ENCODE assay signal across 8 mouse cellular contexts in genomic region chr17:14960951-14961556, GRCm38 (mm10). TPM values are rescaled to one million over a fixed set of nuclear protein-coding genes. Genes with fewer than 3 reads are reported as not detected.
DNase-seq lines count a peak whose midpoint lies in the region; ATAC-seq lines count a peak whose summit lies in the region.
"Not testable (repeated sequence)": the region's sequence is repeated elsewhere in the genome, so short reads cannot be mapped to it uniquely, and the experiment has no call there.

Gene Phf10, minus strand, starts transcription at chr17:14961273.

- peak; percentile 84 for ATAC-seq in embryonic facial prominence, embryonic 14.5 days (ENCODE audit: low read depth)
- peak; percentile 63 for ATAC-seq in limb, embryonic 12.5 days (ENCODE audit: insufficient number of reproducible peaks, insufficient read depth, low FRiP score, low TSS enrichment, low read depth)

- H3K9me3 ChIP-seq in embryonic facial prominence, embryonic 14.5 days (ENCODE audit: control insufficient read depth, low read length); limb, embryonic 12.5 days; midbrain, embryonic 10.5 days (replicated peaks): not testable (repeated sequence)

- 0 out of 2 replicates have a peak within 1 kb of the TSS, but pooled peaks have one; percentile 52 for H3K27ac ChIP-seq in embryonic facial prominence, embryonic 14.5 days (replicated peaks; ENCODE audit: low read depth, low read length)
- peak within 1 kb of the TSS; percentile 78; the same call in 1 of the 2 replicates for H3K27ac ChIP-seq in limb, embryonic 12.5 days
- H3K27ac ChIP-seq in midbrain, embryonic 10.5 days (replicated peaks), result peak within 1 kb of the TSS; percentile 87

- H3K4me2 ChIP-seq in embryonic facial prominence, embryonic 14.5 days (ENCODE audit: low read depth, low read length), result peak within 1 kb of the TSS; percentile 92
- H3K4me2 ChIP-seq in limb, embryonic 12.5 days, result peak within 1 kb of the TSS; percentile 67

- no CpG with 5 or more reads among the region's 100 CpGs for WGBS in embryonic facial prominence, embryonic 14.5 days
- WGBS in limb, embryonic 12.5 days, result under 1% methylated on average over 41 of the region's 100 CpGs
- WGBS in midbrain, embryonic 10.5 days, result 16% methylated on average over 58 of the region's 100 CpGs

- H3K4me3 ChIP-seq in embryonic facial prominence, embryonic 14.5 days (ENCODE audit: low read depth, low read length), result peak within 1 kb of the TSS; percentile 64
- H3K4me3 ChIP-seq in limb, embryonic 12.5 days (replicated peaks), result peak within 1 kb of the TSS; percentile 76
- peak within 1 kb of the TSS; percentile 77 for H3K4me3 ChIP-seq in midbrain, embryonic 10.5 days

- peak within 1 kb of the TSS; percentile 80 for H3K9ac ChIP-seq in embryonic facial prominence, embryonic 14.5 days (ENCODE audit: low read depth, low read length)
- peak within 1 kb of the TSS; percentile 82 for H3K9ac ChIP-seq in limb, embryonic 12.5 days (replicated peaks)

- H3K4me1 ChIP-seq in embryonic facial prominence, embryonic 14.5 days (ENCODE audit: control insufficient read depth, insufficient read depth, low read length); limb, embryonic 12.5 days (replicated peaks): not testable (repeated sequence)
- H3K4me1 ChIP-seq in midbrain, embryonic 10.5 days, result peaks cover 12% of the 10 kb centered on the region

- DNase-seq in 3134 (ENCODE audit: extremely low read depth, insufficient read length, low spot score), result peak; percentile 63
- DNase-seq in adrenal gland, postnatal 36 days, result peak; percentile 43 to 63
- DNase-seq in embryonic facial prominence, embryonic 14.5 days (ENCODE audit: low spot score), result peak; percentile 4
- DNase-seq in heart, adult 9 months (ENCODE audit: low spot score in 2 of 2), result peak; percentile 9 to 35
- peak; percentile 59 for DNase-seq in kidney, adult 18-20 months
- peak; percentile 54 for DNase-seq in midbrain, embryonic 10.5 days (ENCODE audit: low spot score)
- peak; percentile 28 to 45 for DNase-seq in spleen, postnatal 14 days (ENCODE audit: low spot score in 2 of 2)

- peaks cover 15% of the 10 kb centered on the region for H3K36me3 ChIP-seq in embryonic facial prominence, embryonic 14.5 days (ENCODE audit: control insufficient read depth, insufficient read depth, low read length)
- H3K36me3 ChIP-seq in limb, embryonic 12.5 days, result not testable (repeated sequence)
- peaks cover 14% of the 10 kb centered on the region; the same call in 1 of the 2 replicates for H3K36me3 ChIP-seq in midbrain, embryonic 10.5 days

- not testable (repeated sequence) for H3K27me3 ChIP-seq in embryonic facial prominence, embryonic 14.5 days (replicated peaks; ENCODE audit: control insufficient read depth, insufficient read depth, low read length); limb, embryonic 12.5 days; midbrain, embryonic 10.5 days (ENCODE audit: low read depth, poor library complexity, severe bottlenecking)

RNA-seq across cellular contexts. Expression of gene Phf10, which starts in this region (rescaled TPM):
- total RNA-seq in adrenal gland, postnatal 36 days (2021), result 10 to 100 TPM; 52.5 to 74.4 TPM
- 50.5 and 52.0 TPM in 2 replicates for polyA plus RNA-seq in embryonic facial prominence, embryonic 14.5 days (2014; fragmentation: Nextera tagmentation; extraction: Ambion mirVana)
- 29.4 and 34.7 TPM in 2 replicates for polyA plus RNA-seq in limb, embryonic 12.5 days (2016; fragmentation: Nextera tagmentation; extraction: Ambion mirVana)
- polyA plus RNA-seq in midbrain, embryonic 10.5 days (2016; fragmentation: Nextera tagmentation; extraction: Ambion mirVana), result 22.7 and 27.7 TPM in 2 replicates

Comparison
In these comparisons a context has a peak if more than half of its experiments do, and no peak if none do; other contexts are left out.
1. Peak in every context shown above with its lines: DNase-seq, ATAC-seq, H3K4me3 ChIP-seq and H3K27ac ChIP-seq.
2. DNase-seq: peak in every context shown above with its lines; median percentile 63 in 3134; 59 in kidney, adult 18-20 months; 54 in midbrain, embryonic 10.5 days; 53 in adrenal gland, postnatal 36 days; 36 in spleen, postnatal 14 days; 22 in heart, adult 9 months; 4 in embryonic facial prominence, embryonic 14.5 days.